Comparison of ENCODE assay signal across 16 mouse cellular contexts in the genomic region with DNA sequence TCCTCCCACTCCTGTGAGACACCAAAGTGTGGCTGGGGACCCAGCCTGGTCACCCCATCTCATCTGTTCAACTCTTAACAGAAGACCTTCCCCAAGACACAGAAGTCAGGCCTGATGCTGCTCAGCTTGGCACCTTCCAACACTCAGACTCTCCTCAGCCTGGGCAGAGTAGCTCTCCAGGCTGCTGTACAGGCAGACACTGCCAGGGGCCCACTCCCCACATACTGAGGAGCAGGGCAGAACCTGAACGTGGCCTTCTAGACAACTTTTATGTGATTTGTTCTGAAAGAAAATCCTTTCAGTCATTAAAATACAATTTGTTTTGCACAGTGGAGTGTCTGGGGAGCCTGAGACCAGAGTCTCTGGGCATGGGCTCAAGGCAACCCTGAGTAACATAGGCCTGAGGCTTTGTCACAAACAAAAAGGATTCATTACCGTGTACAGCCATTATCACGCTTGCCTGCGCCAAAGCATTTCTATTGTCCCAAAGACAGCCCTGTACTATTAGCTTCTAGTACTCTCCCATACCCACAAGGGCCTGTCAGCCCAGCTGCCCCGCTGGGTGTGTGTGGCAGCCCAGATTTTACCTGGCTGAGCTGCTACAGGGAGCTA. TPM values are rescaled to one million over a fixed set of nuclear protein-coding genes. Genes with fewer than 3 reads are reported as not detected.
A peak's percentile ranks its signal among the peaks of the same experiment; 100 is the strongest.
DNase-seq lines count a peak whose midpoint lies in the region; ATAC-seq and TF ChIP-seq lines count a peak whose summit lies in the region.
"Had no signal": no experiment of that assay in that cellular context is flagged by ENCODE, and none has a peak within 500 bp of the region (broad histone marks: within the 10 kb centered on the region; RNA-seq: fewer than 3 reads in every experiment).

No protein-coding gene starts in this region.

- no peak for TF ChIP-seq CTCF in hindbrain, postnatal 0 days (IDR thresholded peaks at IDR 0.05; ENCODE audit: low read depth)

- H3K4me1 ChIP-seq in hindbrain, embryonic 10.5 days (replicated peaks) = peaks cover 62% of the 10 kb centered on the region
- peaks cover 6% of the 10 kb centered on the region for H3K4me1 ChIP-seq in hindbrain, embryonic 16.5 days (ENCODE audit: control insufficient read depth, insufficient read depth, low read depth, low read length)
- peaks cover 3% of the 10 kb centered on the region for H3K4me1 ChIP-seq in forebrain, embryonic 11.5 days (replicated peaks; ENCODE audit: control insufficient read depth, insufficient read depth, low read length)
- peaks cover 4% of the 10 kb centered on the region; the same call in 1 of the 2 replicates for H3K4me1 ChIP-seq in hindbrain, postnatal 0 days (ENCODE audit: insufficient read depth, low read length)
- peaks cover 43% of the 10 kb centered on the region for H3K4me1 ChIP-seq in neural tube, embryonic 12.5 days

- no peaks in the 10 kb centered on the region for H3K9me3 ChIP-seq in hindbrain, embryonic 10.5 days
- H3K9me3 ChIP-seq in hindbrain, embryonic 16.5 days (ENCODE audit: control insufficient read depth, low read length) = no peaks in the 10 kb centered on the region
- no peaks in the 10 kb centered on the region for H3K9me3 ChIP-seq in forebrain, embryonic 11.5 days (ENCODE audit: control insufficient read depth, low read length)
- no peaks in the 10 kb centered on the region for H3K9me3 ChIP-seq in hindbrain, postnatal 0 days (ENCODE audit: low read length)
- no peaks in the 10 kb centered on the region for H3K9me3 ChIP-seq in neural tube, embryonic 12.5 days
- H3K9me3 ChIP-seq: limb, embryonic 13.5 days had no signal

- H3K4me2 ChIP-seq in hindbrain, embryonic 16.5 days (ENCODE audit: low read length) = no peak overlapping the region
- no peak overlapping the region for H3K4me2 ChIP-seq in forebrain, embryonic 11.5 days (ENCODE audit: low read depth, low read length, severe bottlenecking)
- H3K4me2 ChIP-seq in hindbrain, postnatal 0 days (ENCODE audit: low read depth, low read length) = no peak overlapping the region
- H3K4me2 ChIP-seq in neural tube, embryonic 12.5 days (replicated peaks) = no peak overlapping the region
- H3K4me2 ChIP-seq: limb, embryonic 13.5 days had no signal

- no peak for DNase-seq in hindbrain, embryonic 10.5 days (ENCODE audit: low spot score)
- no peak for DNase-seq in forebrain, embryonic 11.5 days (ENCODE audit: low spot score)
- peak; percentile 29 for DNase-seq in hindbrain, postnatal 0 days (ENCODE audit: low spot score)
- DNase-seq in kidney, postnatal 4 days = no peak
- DNase-seq in MN1 (ENCODE audit: low spot score) = no peak
- DNase-seq: B cell, adult 2 months; cerebellum, postnatal 10 days; gastrocnemius, adult 2 months; kidney, postnatal 10 days; lung, adult 18-20 months; right cerebral cortex, postnatal 25 days had no signal

- peaks cover 45% of the 10 kb centered on the region for H3K36me3 ChIP-seq in hindbrain, embryonic 10.5 days
- H3K36me3 ChIP-seq in hindbrain, embryonic 16.5 days (ENCODE audit: control insufficient read depth, insufficient read depth, low read length) = peaks cover 8% of the 10 kb centered on the region; the same call in 1 of the 2 replicates
- H3K36me3 ChIP-seq in forebrain, embryonic 11.5 days (ENCODE audit: control insufficient read depth, insufficient read depth, low read length) = 0 out of 2 replicates have a peak, but pooled peaks cover 4% of the 10 kb centered on the region
- H3K36me3 ChIP-seq in hindbrain, postnatal 0 days (ENCODE audit: insufficient read depth, low read length) = peaks cover 28% of the 10 kb centered on the region
- peaks cover 40% of the 10 kb centered on the region for H3K36me3 ChIP-seq in neural tube, embryonic 12.5 days

- peak overlapping the region; percentile 24; the same call in 1 of the 2 replicates for H3K27ac ChIP-seq in hindbrain, embryonic 10.5 days
- H3K27ac ChIP-seq in hindbrain, embryonic 16.5 days (ENCODE audit: low read depth, low read length) = no peak overlapping the region
- peak overlapping the region; percentile 26 for H3K27ac ChIP-seq in forebrain, embryonic 11.5 days (ENCODE audit: low read depth, low read length)
- H3K27ac ChIP-seq in hindbrain, postnatal 0 days = no peak overlapping the region
- peak overlapping the region; percentile 50; the same call in 1 of the 2 replicates for H3K27ac ChIP-seq in neural tube, embryonic 12.5 days
- H3K27ac ChIP-seq: gastrocnemius, adult 2 months; limb, embryonic 13.5 days had no signal

- H3K9ac ChIP-seq in hindbrain, embryonic 16.5 days (ENCODE audit: low read depth, low read length) = no peak overlapping the region
- no peak overlapping the region for H3K9ac ChIP-seq in forebrain, embryonic 11.5 days (ENCODE audit: low read length)
- H3K9ac ChIP-seq in hindbrain, postnatal 0 days (replicated peaks; ENCODE audit: low read length) = no peak overlapping the region
- H3K9ac ChIP-seq in neural tube, embryonic 12.5 days = peak overlapping the region; percentile 17; the same call in 1 of the 2 replicates
- H3K9ac ChIP-seq: limb, embryonic 13.5 days had no signal

- peaks cover 19% of the 10 kb centered on the region for H3K27me3 ChIP-seq in hindbrain, embryonic 10.5 days (ENCODE audit: insufficient read depth, poor library complexity, severe bottlenecking)
- H3K27me3 ChIP-seq in hindbrain, embryonic 16.5 days (replicated peaks; ENCODE audit: control insufficient read depth, insufficient read depth, low read length) = no peaks in the 10 kb centered on the region
- H3K27me3 ChIP-seq in forebrain, embryonic 11.5 days (ENCODE audit: control insufficient read depth, insufficient read depth, low read length) = 0 out of 2 replicates have a peak, but pooled peaks cover 2% of the 10 kb centered on the region
- no peaks in the 10 kb centered on the region for H3K27me3 ChIP-seq in hindbrain, postnatal 0 days (ENCODE audit: insufficient read depth, low read length)
- no peaks in the 10 kb centered on the region for H3K27me3 ChIP-seq in neural tube, embryonic 12.5 days (replicated peaks)

- no peak overlapping the region for H3K4me3 ChIP-seq in hindbrain, embryonic 10.5 days
- H3K4me3 ChIP-seq in hindbrain, embryonic 16.5 days (ENCODE audit: low read length) = no peak overlapping the region
- H3K4me3 ChIP-seq in forebrain, embryonic 11.5 days (ENCODE audit: low read depth, low read length) = no peak overlapping the region
- H3K4me3 ChIP-seq in hindbrain, postnatal 0 days (ENCODE audit: low read length) = no peak overlapping the region
- no peak overlapping the region for H3K4me3 ChIP-seq in neural tube, embryonic 12.5 days
- H3K4me3 ChIP-seq: gastrocnemius, adult 2 months; limb, embryonic 13.5 days had no signal

- WGBS in hindbrain, embryonic 10.5 days = 54% methylated on average over 5 of the region's 5 CpGs
- 22% methylated on average over 5 of the region's 5 CpGs for WGBS in hindbrain, embryonic 16.5 days
- WGBS in forebrain, embryonic 11.5 days = 52% methylated on average over 5 of the region's 5 CpGs
- WGBS in hindbrain, postnatal 0 days = 22% methylated on average over 5 of the region's 5 CpGs
- 33% methylated on average over 5 of the region's 5 CpGs for WGBS in neural tube, embryonic 12.5 days

- ATAC-seq in hindbrain, embryonic 16.5 days = no peak
- ATAC-seq in forebrain, embryonic 11.5 days (replicated peaks; ENCODE audit: low FRiP score) = no peak
- 0 out of 2 replicates have a peak, but pooled peaks have one; percentile 51 for ATAC-seq in hindbrain, postnatal 0 days
- ATAC-seq in neural tube, embryonic 12.5 days (ENCODE audit: low FRiP score, low read depth) = peak; percentile 77
- no peak for ATAC-seq in activated CD4-positive, CD25-positive, alpha-beta regulatory T cell, adult 4 months

RNA-seq across cellular contexts. Expression of a gene that starts 18.1 kb away (rescaled TPM):
- polyA plus RNA-seq in hindbrain, embryonic 10.5 days (2016; fragmentation: Nextera tagmentation; extraction: Ambion mirVana) = 21.4 and 23.4 TPM in 2 replicates
- 15.1 and 17.1 TPM in 2 replicates for polyA plus RNA-seq in hindbrain, embryonic 16.5 days (2015; fragmentation: Nextera tagmentation; extraction: Ambion mirVana)
- polyA plus RNA-seq in forebrain, embryonic 11.5 days (2014; fragmentation: Nextera tagmentation; extraction: Ambion mirVana) = 18.4 and 21.0 TPM in 2 replicates
- 39.9 and 50.5 TPM in 2 replicates for total RNA-seq in hindbrain, postnatal 0 days (2014; rRNA removed)
- polyA plus RNA-seq in hindbrain, postnatal 0 days (2015; fragmentation: Nextera tagmentation; extraction: Ambion mirVana) = 12.8 and 13.4 TPM in 2 replicates
- polyA plus RNA-seq in neural tube, embryonic 12.5 days (2016; fragmentation: Nextera tagmentation; extraction: Ambion mirVana) = 24.0 and 26.1 TPM in 2 replicates
- polyA plus RNA-seq in activated CD4-positive, CD25-positive, alpha-beta regulatory T cell, adult 4 months (2017; shearing (Covaris generic)) = 10 to 100 TPM; 11.9 to 15.2 TPM

RNA-seq across cellular contexts. Expression of a gene that starts 38.3 kb away (rescaled TPM):
- 3.2 and 9.7 TPM in 2 replicates for polyA plus RNA-seq in hindbrain, embryonic 10.5 days (2016; fragmentation: Nextera tagmentation; extraction: Ambion mirVana)
- 15.6 and 22.4 TPM in 2 replicates for polyA plus RNA-seq in hindbrain, embryonic 16.5 days (2015; fragmentation: Nextera tagmentation; extraction: Ambion mirVana)
- 3.2 and 3.3 TPM in 2 replicates for polyA plus RNA-seq in forebrain, embryonic 11.5 days (2014; fragmentation: Nextera tagmentation; extraction: Ambion mirVana)
- 27.0 and 29.0 TPM in 2 replicates for total RNA-seq in hindbrain, postnatal 0 days (2014; rRNA removed)
- 9.4 and 10.1 TPM in 2 replicates for polyA plus RNA-seq in hindbrain, postnatal 0 days (2015; fragmentation: Nextera tagmentation; extraction: Ambion mirVana)
- polyA plus RNA-seq in neural tube, embryonic 12.5 days (2016; fragmentation: Nextera tagmentation; extraction: Ambion mirVana) = 14.8 and 16.1 TPM in 2 replicates
- polyA plus RNA-seq in activated CD4-positive, CD25-positive, alpha-beta regulatory T cell, adult 4 months (2017; shearing (Covaris generic)) = not detected
- total RNA-seq: gastrocnemius, adult 2 months; megakaryocyte progenitor cell, adult 5-6 weeks had no signal

Comparison
In these comparisons a context has a peak if more than half of its experiments do, and no peak if none do; other contexts are left out.
1. H3K27ac ChIP-seq: peak in hindbrain, embryonic 10.5 days (single experiment), forebrain, embryonic 11.5 days (single experiment) and neural tube, embryonic 12.5 days (single experiment); none in hindbrain, embryonic 16.5 days (single experiment) and hindbrain, postnatal 0 days (single experiment).
2. ATAC-seq: peak in hindbrain, postnatal 0 days (single experiment) and neural tube, embryonic 12.5 days (single experiment); none in hindbrain, embryonic 16.5 days (single experiment), forebrain, embryonic 11.5 days (single experiment) and activated CD4-positive, CD25-positive, alpha-beta regulatory T cell, adult 4 months (single experiment).